Mouse (Mus musculus): ENCODE data around the gene Nr4a3. TPM values are rescaled to one million over a fixed set of nuclear protein-coding genes. Genes with fewer than 3 reads are reported as not detected.

Gene Nr4a3
- polyA plus RNA-seq, 1 experiment, result 0.75 TPM

- H3K9me3 ChIP-seq, result no peaks in the 10 kb centered on the region
- no peak overlapping the region for H3K4me3 ChIP-seq (replicated peaks)
- H3K36me3 ChIP-seq (replicated peaks; ENCODE audit: low read length), result no peaks in the 10 kb centered on the region
- peaks cover 23% of the 10 kb centered on the region for H3K4me1 ChIP-seq
- peaks cover 6% of the 10 kb centered on the region for H3K27me3 ChIP-seq (replicated peaks)
- no peak for TF ChIP-seq FLI1 (IDR thresholded peaks at IDR 0.05; ENCODE audit: low read length)
- TF ChIP-seq GATA1 (IDR thresholded peaks at IDR 0.05; ENCODE audit: borderline replicate concordance, low read length), result no peak
Observed at GRCm38 (mm10) chr4:48039736-48040135, 5.2 kb upstream of the Nr4a3 start.

- no peaks in the 10 kb centered on the region for H3K36me3 ChIP-seq (replicated peaks; ENCODE audit: low read length)
- H3K9me3 ChIP-seq, result no peaks in the 10 kb centered on the region
- H3K27me3 ChIP-seq (replicated peaks), result peaks cover 32% of the 10 kb centered on the region
- TF ChIP-seq GATA1 (IDR thresholded peaks at IDR 0.05; ENCODE audit: borderline replicate concordance, low read length) (no peak), FLI1 (IDR thresholded peaks at IDR 0.05; ENCODE audit: low read length) (no peak)
- H3K4me3 ChIP-seq (replicated peaks), result peak overlapping the region; percentile 94
- H3K4me1 ChIP-seq, result peaks cover 45% of the 10 kb centered on the region
Observed at GRCm38 (mm10) chr4:48042466-48042785, 2.5 kb upstream of the Nr4a3 start.

- TF ChIP-seq GATA1 (IDR thresholded peaks at IDR 0.05; ENCODE audit: borderline replicate concordance, low read length) (no peak), FLI1 (IDR thresholded peaks at IDR 0.05; ENCODE audit: low read length) (no peak)
- Histone ChIP-seq H3K9me3 (no peaks in the 10 kb centered on the region), H3K27me3 (replicated peaks) (peaks cover 39% of the 10 kb centered on the region), H3K36me3 (replicated peaks; ENCODE audit: low read length) (no peaks in the 10 kb centered on the region), H3K4me3 (replicated peaks) (peak overlapping the region; percentile 94), H3K4me1 (peaks cover 51% of the 10 kb centered on the region)
Observed at GRCm38 (mm10) chr4:48042786-48043701, 1.9 kb upstream of the Nr4a3 start.

DNA sequence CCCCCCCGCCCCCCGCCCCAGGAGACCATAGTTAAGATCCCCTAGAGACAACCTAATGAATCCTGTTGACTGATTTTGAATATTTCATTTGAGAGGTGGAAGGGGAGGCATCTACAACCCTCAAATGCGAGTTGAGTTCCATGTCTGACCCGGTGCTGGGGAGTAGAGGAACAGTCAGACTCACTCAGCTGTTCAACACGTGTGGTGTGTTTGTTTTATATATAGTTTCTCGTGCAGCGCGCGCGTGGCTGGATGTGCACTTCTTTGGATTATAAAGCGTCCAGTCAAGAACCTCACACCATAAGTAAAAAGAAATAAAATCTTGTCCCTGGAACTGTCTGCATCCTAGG lies 837 bp upstream of the Nr4a3 start:
- no peak for TF ChIP-seq GATA1 (IDR thresholded peaks at IDR 0.05; ENCODE audit: borderline replicate concordance, low read length)
- TF ChIP-seq FLI1 (IDR thresholded peaks at IDR 0.05; ENCODE audit: low read length), result no peak
- Histone ChIP-seq H3K27me3 (replicated peaks) (peaks cover 49% of the 10 kb centered on the region), H3K4me1 (peaks cover 61% of the 10 kb centered on the region), H3K9me3 (no peaks in the 10 kb centered on the region), H3K4me3 (replicated peaks) (peak overlapping the region; percentile 94), H3K36me3 (replicated peaks; ENCODE audit: low read length) (no peaks in the 10 kb centered on the region)

DNA sequence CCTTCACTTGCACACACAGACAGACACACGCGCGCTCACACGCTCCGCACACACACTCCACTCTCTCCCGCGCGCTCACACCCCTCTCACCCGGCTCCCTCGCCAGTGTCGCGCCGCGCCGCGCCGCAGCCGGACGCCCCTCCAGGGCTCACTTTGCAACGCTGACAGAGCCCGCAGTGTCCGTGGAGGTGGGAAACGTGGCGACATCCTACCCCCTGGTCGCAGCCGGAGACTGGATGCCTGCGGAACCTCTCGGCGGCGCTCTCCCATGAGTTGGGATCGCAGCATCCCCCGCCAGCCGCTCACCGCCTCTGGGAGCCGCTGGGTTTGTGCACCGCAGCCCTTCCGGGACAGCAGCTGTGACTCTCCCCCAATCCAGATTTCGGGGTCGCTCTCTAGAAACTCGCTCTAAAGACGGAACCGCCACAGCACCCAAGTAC lies 348 bp downstream of the Nr4a3 start:
- Histone ChIP-seq H3K27me3 (replicated peaks) (peaks cover 61% of the 10 kb centered on the region), H3K9me3 (peaks cover under 1% of the 10 kb centered on the region; the same call in 1 of the 2 replicates), H3K4me1 (peaks cover 56% of the 10 kb centered on the region), H3K36me3 (replicated peaks; ENCODE audit: low read length) (no peaks in the 10 kb centered on the region), H3K4me3 (replicated peaks) (peak overlapping the region; percentile 94)
- TF ChIP-seq FLI1 (IDR thresholded peaks at IDR 0.05; ENCODE audit: low read length), result no peak
- TF ChIP-seq GATA1 (IDR thresholded peaks at IDR 0.05; ENCODE audit: borderline replicate concordance, low read length), result no peak

DNA sequence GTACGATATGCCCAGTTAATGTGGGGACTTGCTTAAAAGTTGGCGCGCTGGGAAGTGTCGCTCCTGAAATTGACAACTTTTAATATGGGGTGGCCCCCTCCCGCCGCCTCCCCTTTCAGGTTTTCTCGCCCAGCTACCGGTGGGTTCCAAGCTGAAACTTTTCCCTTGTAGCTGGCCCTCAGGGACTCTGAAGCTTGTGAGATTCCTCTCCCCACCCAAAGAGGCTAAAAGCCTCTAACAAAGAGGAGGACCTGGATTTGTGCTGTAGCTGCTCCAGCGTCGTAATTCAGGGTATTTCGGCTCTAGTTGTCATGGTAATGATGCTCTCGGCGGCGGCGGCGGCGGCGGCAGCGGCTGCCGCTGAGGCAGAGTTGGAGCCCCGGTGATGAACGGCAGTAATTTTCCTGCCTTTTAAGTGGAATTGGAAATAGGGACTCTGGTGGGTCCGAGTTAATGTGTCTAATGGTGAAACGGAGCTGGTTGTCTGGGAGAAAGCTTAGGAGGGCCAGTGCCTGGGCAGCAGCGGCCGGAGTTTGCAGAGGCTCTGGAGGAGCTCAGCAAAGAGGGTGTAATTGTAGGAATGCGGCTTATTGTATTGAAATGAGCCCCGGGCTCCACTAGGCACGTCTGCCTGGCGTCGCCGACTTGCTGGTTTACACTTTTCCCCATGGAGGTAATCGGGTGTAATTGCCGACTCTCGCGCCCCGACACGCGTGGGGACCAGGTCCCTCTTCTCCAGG lies 938 bp downstream of the Nr4a3 start:
- Histone ChIP-seq H3K4me1 (peaks cover 56% of the 10 kb centered on the region), H3K27me3 (replicated peaks) (peaks cover 65% of the 10 kb centered on the region), H3K36me3 (replicated peaks; ENCODE audit: low read length) (no peaks in the 10 kb centered on the region), H3K9me3 (peaks cover 2% of the 10 kb centered on the region; the same call in 1 of the 2 replicates), H3K4me3 (replicated peaks) (peak overlapping the region; percentile 94)
- TF ChIP-seq FLI1 (IDR thresholded peaks at IDR 0.05; ENCODE audit: low read length), result no peak
- no peak for TF ChIP-seq GATA1 (IDR thresholded peaks at IDR 0.05; ENCODE audit: borderline replicate concordance, low read length)

GRCm38 (mm10) chr4:48046461-48046901 lies 1.5 kb downstream of the Nr4a3 start:
- Histone ChIP-seq H3K4me1 (peaks cover 61% of the 10 kb centered on the region), H3K9me3 (peaks cover 2% of the 10 kb centered on the region; the same call in 1 of the 2 replicates), H3K4me3 (replicated peaks) (peak overlapping the region; percentile 94), H3K36me3 (replicated peaks; ENCODE audit: low read length) (no peaks in the 10 kb centered on the region), H3K27me3 (replicated peaks) (peaks cover 71% of the 10 kb centered on the region)
- no peak for TF ChIP-seq GATA1 (IDR thresholded peaks at IDR 0.05; ENCODE audit: borderline replicate concordance, low read length)
- no peak for TF ChIP-seq FLI1 (IDR thresholded peaks at IDR 0.05; ENCODE audit: low read length)

DNA sequence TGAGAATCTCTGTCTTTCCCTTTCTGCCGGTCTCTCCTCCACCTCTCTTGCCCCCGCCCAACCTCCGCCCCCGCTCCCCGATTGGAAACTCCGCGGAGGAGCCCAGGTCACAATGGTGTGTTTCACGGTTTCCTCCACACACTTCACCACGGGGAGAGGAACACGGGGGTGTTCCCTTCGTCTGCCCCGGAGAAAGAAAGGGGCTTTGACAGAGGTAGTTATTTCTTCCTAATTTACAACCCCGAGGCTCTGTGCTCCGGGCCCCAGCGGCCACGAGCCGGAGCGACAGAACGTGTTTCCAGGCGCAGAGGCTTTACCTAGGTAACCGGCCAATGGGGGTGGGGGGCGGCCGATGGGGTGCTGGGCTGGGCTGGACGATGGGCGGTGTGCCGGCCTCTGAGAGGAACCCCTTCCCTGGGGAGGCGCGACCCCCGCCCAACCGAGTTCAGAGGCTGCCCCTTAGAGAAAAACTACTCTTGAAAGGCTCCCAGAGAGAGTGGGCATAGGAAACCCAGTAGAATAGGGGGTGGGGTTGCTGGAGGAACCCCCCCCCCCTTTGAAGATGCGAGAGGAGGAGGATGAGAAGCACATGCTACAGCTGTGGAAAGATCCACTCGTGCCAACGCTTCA lies 2.3 kb downstream of the Nr4a3 start:
- Histone ChIP-seq H3K4me3 (replicated peaks) (peak overlapping the region; percentile 94), H3K9me3 (peaks cover 7% of the 10 kb centered on the region; the same call in 1 of the 2 replicates), H3K36me3 (replicated peaks; ENCODE audit: low read length) (no peaks in the 10 kb centered on the region), H3K27me3 (replicated peaks) (peaks cover 79% of the 10 kb centered on the region), H3K4me1 (peaks cover 64% of the 10 kb centered on the region)
- TF ChIP-seq FLI1 (IDR thresholded peaks at IDR 0.05; ENCODE audit: low read length), result no peak

DNA sequence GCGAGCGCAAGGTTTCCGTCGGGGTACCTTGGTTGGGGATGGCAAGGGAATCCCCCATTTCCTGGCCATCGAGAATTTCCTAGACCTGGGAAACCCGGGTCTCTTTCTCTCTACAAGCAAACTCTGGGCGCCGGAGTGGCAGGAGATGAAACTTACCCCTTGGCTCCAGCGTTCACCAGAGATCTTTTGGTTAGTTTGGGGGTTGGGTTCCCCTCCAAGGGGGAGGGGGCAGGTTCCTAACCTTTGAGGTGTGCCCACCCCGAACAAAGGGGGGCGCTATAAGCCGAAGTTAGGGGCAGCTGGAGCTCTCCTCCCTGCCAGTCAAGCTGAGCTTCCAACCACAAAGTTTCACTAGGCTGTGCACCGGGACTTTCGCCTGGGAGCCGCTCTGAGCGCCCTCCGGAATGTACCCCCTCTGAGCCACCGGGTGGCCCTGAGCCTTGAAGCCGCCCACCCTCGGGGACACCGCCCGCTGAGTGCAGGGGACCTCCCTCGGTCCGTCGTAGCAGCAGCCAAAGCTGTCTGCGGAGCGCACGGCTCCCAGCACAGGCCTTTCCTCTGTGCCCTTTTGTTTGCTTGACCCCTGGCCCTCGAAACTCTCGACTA lies 2.9 kb downstream of the Nr4a3 start:
- H3K4me1 ChIP-seq, result peaks cover 61% of the 10 kb centered on the region
- H3K36me3 ChIP-seq (replicated peaks; ENCODE audit: low read length), result no peaks in the 10 kb centered on the region
- peaks cover 10% of the 10 kb centered on the region; the same call in 1 of the 2 replicates for H3K9me3 ChIP-seq
- TF ChIP-seq FLI1 (IDR thresholded peaks at IDR 0.05; ENCODE audit: low read length), result no peak
- TF ChIP-seq GATA1 (IDR thresholded peaks at IDR 0.05; ENCODE audit: borderline replicate concordance, low read length), result no peak
- peak overlapping the region; percentile 94 for H3K4me3 ChIP-seq (replicated peaks)
- H3K27me3 ChIP-seq (replicated peaks), result peaks cover 85% of the 10 kb centered on the region

All from megakaryocyte, embryonic 14.5 days (primary cell).